Mouse (Mus musculus): Measurements from ENCODE around the gene Large2. TPM values are rescaled to one million over a fixed set of nuclear protein-coding genes. Genes with fewer than 3 reads are reported as not detected.

Gene Large2
- polyA plus RNA-seq, 1 experiment from 2014 or later: 16.4 TPM

GRCm38 (mm10) chr2:92316652-92317051 is 58.0 kb downstream of the Large2 start:
- Histone ChIP-seq H3K9me3 (ENCODE audit: control insufficient read depth, low read length) (no peaks in the 10 kb centered on the region), H3K4me1 (replicated peaks; ENCODE audit: control insufficient read depth, insufficient read depth, low read length) (no peaks in the 10 kb centered on the region), H3K4me3 (ENCODE audit: low read depth, low read length) (no peak overlapping the region), H3K27ac (ENCODE audit: low read depth, low read length) (no peak overlapping the region), H3K4me2 (ENCODE audit: low read depth, low read length, severe bottlenecking) (no peak overlapping the region), H3K36me3 (ENCODE audit: control insufficient read depth, insufficient read depth, low read length) (no peaks in the 10 kb centered on the region; the same call in 1 of the 2 replicates), H3K27me3 (ENCODE audit: control insufficient read depth, insufficient read depth, low read length) (no peaks in the 10 kb centered on the region), H3K9ac (ENCODE audit: low read length) (no peak overlapping the region)
- WGBS: 89% methylated on average over 3 of the region's 3 CpGs
- no peak for DNase-seq (ENCODE audit: low spot score)
- no peak for ATAC-seq (replicated peaks; ENCODE audit: low FRiP score)

Small RNAs within 50 kb of the gene (microRNA-seq; reads per million reads assigned to microRNA genes)
- gene Mir7000 (ENCODE audit: insufficient number of aligned reads): not detected

Other genes with a start within 250 kb of the Large2 start
- 18.2 and 22.9 TPM in 2 replicates for gene Pex16, start 193 bp downstream of the Large2 start, polyA plus RNA-seq (2014; fragmentation: Nextera tagmentation; extraction: Ambion mirVana)
- gene 1700029I15Rik, start 7.7 kb upstream of the Large2 start, polyA plus RNA-seq (2014; fragmentation: Nextera tagmentation; extraction: Ambion mirVana): 2.3 and 3.6 TPM in 2 replicates
- gene Mapk8ip1, start 26.4 kb upstream of the Large2 start, polyA plus RNA-seq (2014; fragmentation: Nextera tagmentation; extraction: Ambion mirVana): 35.9 and 41.4 TPM in 2 replicates
- gene Cry2, start 59.2 kb upstream of the Large2 start, polyA plus RNA-seq (2014; fragmentation: Nextera tagmentation; extraction: Ambion mirVana): 24.0 and 25.5 TPM in 2 replicates
- 11.6 and 12.8 TPM in 2 replicates for gene Slc35c1, start 85.7 kb upstream of the Large2 start, polyA plus RNA-seq (2014; fragmentation: Nextera tagmentation; extraction: Ambion mirVana)
- gene Chst1, start 224.8 kb upstream of the Large2 start, polyA plus RNA-seq (2014; fragmentation: Nextera tagmentation; extraction: Ambion mirVana): 7.2 and 7.8 TPM in 2 replicates

Measured in forebrain, embryonic 11.5 days (tissue).